Comparison of ENCODE assay signal across 8 mouse cellular contexts in the genomic region with DNA sequence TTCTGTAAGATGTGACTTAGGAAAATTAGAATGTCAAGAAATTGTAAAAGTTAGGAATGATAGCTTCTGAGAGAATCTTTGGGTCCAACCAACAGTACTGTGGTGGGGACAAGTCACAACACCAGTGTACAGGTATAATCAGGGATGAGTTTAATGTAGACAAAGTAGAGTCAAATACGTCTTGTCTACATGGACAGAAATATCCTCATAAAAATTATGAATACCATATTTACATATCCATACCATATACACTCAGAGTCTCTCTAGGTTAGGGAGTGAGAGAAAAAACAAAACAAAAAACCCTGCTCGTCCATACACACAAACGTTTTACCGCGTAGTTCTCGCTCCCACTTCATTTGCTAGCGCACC. TPM values are rescaled to one million over a fixed set of nuclear protein-coding genes. Genes with fewer than 3 reads are reported as not detected.
DNase-seq lines count a peak whose midpoint lies in the region; ATAC-seq lines count a peak whose summit lies in the region.

No protein-coding gene starts in this region.

- no peak overlapping the region for H3K27ac ChIP-seq in kidney, embryonic 14.5 days (ENCODE audit: low read depth, low read length)
- no peak overlapping the region for H3K27ac ChIP-seq in brown adipose tissue, adult 24 weeks (replicated peaks; ENCODE audit: low read depth, low read length)
- peak overlapping the region; percentile 86 for H3K27ac ChIP-seq in hindbrain, embryonic 14.5 days
- H3K27ac ChIP-seq in midbrain, embryonic 15.5 days: peak overlapping the region; percentile 83

- no peaks in the 10 kb centered on the region for H3K27me3 ChIP-seq in kidney, embryonic 14.5 days (ENCODE audit: control insufficient read depth, insufficient read depth, low read length)
- H3K27me3 ChIP-seq in hindbrain, embryonic 14.5 days (ENCODE audit: control insufficient read depth, insufficient read depth, low read length): no peaks in the 10 kb centered on the region
- no peaks in the 10 kb centered on the region for H3K27me3 ChIP-seq in midbrain, embryonic 15.5 days (replicated peaks)

- peak overlapping the region; percentile 57 for H3K4me2 ChIP-seq in kidney, embryonic 14.5 days (replicated peaks; ENCODE audit: low read depth, low read length)
- peak overlapping the region; percentile 66 for H3K4me2 ChIP-seq in hindbrain, embryonic 14.5 days (replicated peaks)
- H3K4me2 ChIP-seq in midbrain, embryonic 15.5 days: peak overlapping the region; percentile 57

- peak overlapping the region; percentile 91 for H3K4me3 ChIP-seq in kidney, embryonic 14.5 days (ENCODE audit: low read length)
- H3K4me3 ChIP-seq in brown adipose tissue, adult 24 weeks (ENCODE audit: insufficient read depth, low read depth, low read length): peak overlapping the region; percentile 85
- peak overlapping the region; percentile 95 for H3K4me3 ChIP-seq in hindbrain, embryonic 14.5 days (replicated peaks; ENCODE audit: low read length)
- H3K4me3 ChIP-seq in midbrain, embryonic 15.5 days: peak overlapping the region; percentile 96

- 3% methylated on average over 7 of the region's 7 CpGs for WGBS in kidney, embryonic 14.5 days
- WGBS in hindbrain, embryonic 14.5 days: 2% methylated on average over 7 of the region's 7 CpGs
- WGBS in midbrain, embryonic 15.5 days: 2% methylated on average over 7 of the region's 7 CpGs

- H3K9me3 ChIP-seq in kidney, embryonic 14.5 days (ENCODE audit: control insufficient read depth, low read length): no peaks in the 10 kb centered on the region
- peaks cover 4% of the 10 kb centered on the region; the same call in 1 of the 2 replicates for H3K9me3 ChIP-seq in hindbrain, embryonic 14.5 days (ENCODE audit: control insufficient read depth, low read length)
- no peaks in the 10 kb centered on the region for H3K9me3 ChIP-seq in midbrain, embryonic 15.5 days

- peak; percentile 10; the same call in 1 of the 2 replicates for ATAC-seq in kidney, embryonic 14.5 days (ENCODE audit: low FRiP score, low TSS enrichment)
- ATAC-seq in hindbrain, embryonic 14.5 days (ENCODE audit: low FRiP score): peak; percentile 44
- ATAC-seq in midbrain, embryonic 15.5 days (replicated peaks): peak; percentile 73; the same call in 1 of the 2 replicates

- peak overlapping the region; percentile 81 for H3K9ac ChIP-seq in kidney, embryonic 14.5 days (ENCODE audit: low read depth, low read length)
- peak overlapping the region; percentile 92 for H3K9ac ChIP-seq in hindbrain, embryonic 14.5 days
- H3K9ac ChIP-seq in midbrain, embryonic 15.5 days: peak overlapping the region; percentile 94

- no peaks in the 10 kb centered on the region for H3K36me3 ChIP-seq in kidney, embryonic 14.5 days (ENCODE audit: control insufficient read depth, insufficient read depth, low read length)
- H3K36me3 ChIP-seq in hindbrain, embryonic 14.5 days (replicated peaks; ENCODE audit: control insufficient read depth, insufficient read depth): no peaks in the 10 kb centered on the region; the same call in 1 of the 2 replicates
- peaks cover 3% of the 10 kb centered on the region; the same call in 1 of the 2 replicates for H3K36me3 ChIP-seq in midbrain, embryonic 15.5 days (replicated peaks)

- DNase-seq in kidney, postnatal 25 days: no peak
- DNase-seq in hindbrain, embryonic 14.5 days (ENCODE audit: low spot score): peak; percentile 29
- no peak for DNase-seq in right cerebral cortex, postnatal 14 days
- no peak for DNase-seq in embryo, embryonic 11 days
- DNase-seq in cerebellum, postnatal 14 days: no peak

- H3K4me1 ChIP-seq in kidney, embryonic 14.5 days (ENCODE audit: control insufficient read depth, insufficient read depth, low read length): peaks cover 5% of the 10 kb centered on the region; the same call in 1 of the 2 replicates
- H3K4me1 ChIP-seq in brown adipose tissue, adult 24 weeks (ENCODE audit: control insufficient read depth, insufficient read depth, insufficient read length, low read length): no peaks in the 10 kb centered on the region
- H3K4me1 ChIP-seq in hindbrain, embryonic 14.5 days (replicated peaks; ENCODE audit: control insufficient read depth, insufficient read depth, low read length): peaks cover 20% of the 10 kb centered on the region
- peaks cover 24% of the 10 kb centered on the region for H3K4me1 ChIP-seq in midbrain, embryonic 15.5 days

RNA-seq across cellular contexts. Expression of a gene that starts 0.4 kb away (rescaled TPM):
- 28.6 and 40.0 TPM in 2 replicates for polyA plus RNA-seq in kidney, embryonic 14.5 days (2014; fragmentation: Nextera tagmentation; extraction: Ambion mirVana)
- 22.2 and 33.3 TPM in 2 replicates for polyA plus RNA-seq in brown adipose tissue, adult 24 weeks (2012; ENCODE audit: insufficient read depth, insufficient read length, missing spikeins)
- polyA plus RNA-seq in hindbrain, embryonic 14.5 days (2014; fragmentation: Nextera tagmentation; extraction: Ambion mirVana): 69.4 and 74.3 TPM in 2 replicates
- polyA plus RNA-seq in midbrain, embryonic 15.5 days (2015; fragmentation: Nextera tagmentation; extraction: Ambion mirVana): 74.7 and 82.0 TPM in 2 replicates

Comparison
In these comparisons a context has a peak if more than half of its experiments do, and no peak if none do; other contexts are left out.
1. ATAC-seq: peak in every context shown above with its lines; median percentile 73 in midbrain, embryonic 15.5 days; 44 in hindbrain, embryonic 14.5 days; 10 in kidney, embryonic 14.5 days.
2. H3K27ac ChIP-seq: peak in hindbrain, embryonic 14.5 days (single experiment) and midbrain, embryonic 15.5 days (single experiment); none in kidney, embryonic 14.5 days (single experiment) and brown adipose tissue, adult 24 weeks (single experiment).
3. Peak in every context shown above with its lines, with median percentiles within 50 percentile points of each other: H3K4me2 ChIP-seq, H3K4me3 ChIP-seq and H3K9ac ChIP-seq.